Mouse (Mus musculus): ENCODE results near the gene Larp6.

Larp6 gene

DNA sequence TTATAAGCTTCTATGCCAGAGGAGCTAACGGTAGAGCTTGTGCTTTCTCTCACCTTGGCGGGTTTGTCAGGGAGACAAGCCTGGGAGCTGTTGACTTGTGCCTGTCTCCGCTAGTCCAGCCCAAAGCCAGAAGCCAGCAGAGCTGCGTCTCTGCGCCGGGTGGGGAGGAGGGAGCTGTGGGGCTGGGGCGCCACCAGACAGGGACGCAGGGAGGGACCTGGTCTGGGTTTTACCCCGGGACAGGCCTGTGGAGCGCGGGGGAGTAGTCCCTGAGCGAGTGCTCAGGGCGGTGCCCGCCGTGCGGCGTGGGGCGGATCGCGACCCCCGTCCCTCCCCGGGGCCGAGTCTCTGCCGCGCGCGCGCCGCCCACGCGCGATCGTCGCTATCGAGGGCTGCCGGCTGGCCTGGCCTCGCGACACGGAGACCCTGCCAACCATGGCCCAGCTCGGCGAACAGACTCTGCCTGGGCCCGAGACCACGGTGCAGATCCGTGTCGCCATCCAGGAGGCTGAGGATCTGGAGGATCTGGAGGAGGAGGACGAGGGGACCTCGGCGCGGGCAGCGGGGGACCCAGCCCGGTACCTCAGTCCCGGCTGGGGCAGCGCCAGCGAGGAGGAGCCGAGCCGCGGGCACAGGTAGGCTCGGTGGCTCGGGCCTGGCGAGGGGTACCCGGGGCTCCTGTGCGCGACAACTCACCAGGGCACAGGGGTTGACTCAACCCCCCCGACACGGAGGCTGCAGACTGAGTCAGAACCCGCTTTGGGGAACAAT, at the start of gene Larp6:
Larp6 (plus strand) TSS at position 219 of the 771 bp plus-strand sequence.
- DNase-seq (ENCODE audit: low spot score in 2 of 2): peak in 1 of 2 experiments; percentile 48

DNA sequence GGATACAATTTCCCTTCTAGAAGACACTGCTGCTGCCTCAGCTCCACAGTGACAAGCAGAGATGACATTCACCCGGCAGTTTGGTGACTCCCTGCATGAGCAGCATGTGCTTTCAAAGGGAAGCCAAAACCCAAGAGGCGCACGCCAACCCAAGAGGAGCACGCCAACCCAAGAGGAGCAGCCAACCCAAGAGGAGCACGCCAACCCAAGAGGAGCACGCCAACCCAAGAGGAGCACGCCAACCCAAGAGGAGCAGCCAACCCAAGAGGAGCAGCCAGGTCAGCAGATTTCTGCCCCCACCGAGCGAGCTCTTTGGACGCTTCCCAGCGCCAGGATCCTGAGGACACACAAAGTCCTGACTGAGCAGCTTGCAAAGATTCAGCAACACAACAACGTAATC, 48.4 kb upstream of the Larp6 start:
- no peak for DNase-seq (ENCODE audit: low spot score in 2 of 2)

- no peak for DNase-seq (ENCODE audit: low spot score in 2 of 2)
These were observed 47.9 kb upstream of the Larp6 start for GRCm38 (mm10) chr9:60664866-60665265.

DNA sequence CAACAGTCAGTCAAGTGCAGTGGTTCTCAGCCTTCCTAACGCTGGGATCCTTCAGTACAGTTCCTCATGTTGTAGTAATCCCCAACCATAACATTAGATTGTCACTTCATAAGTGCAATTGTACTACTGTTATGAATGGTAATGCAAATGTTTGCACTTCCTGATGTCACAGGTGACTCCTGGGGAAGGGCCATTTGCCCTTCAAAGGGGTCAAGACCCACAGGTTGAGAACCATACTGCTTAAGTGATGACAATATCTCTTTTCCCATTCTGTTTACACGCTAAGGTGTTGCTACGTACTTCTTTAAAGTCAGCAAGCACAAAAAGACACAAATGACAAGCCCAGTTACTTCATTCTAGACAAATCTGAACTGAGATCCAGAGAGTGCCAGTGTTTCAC, 47.3 kb upstream of the Larp6 start:
- no peak for DNase-seq (ENCODE audit: low spot score in 2 of 2)

DNA sequence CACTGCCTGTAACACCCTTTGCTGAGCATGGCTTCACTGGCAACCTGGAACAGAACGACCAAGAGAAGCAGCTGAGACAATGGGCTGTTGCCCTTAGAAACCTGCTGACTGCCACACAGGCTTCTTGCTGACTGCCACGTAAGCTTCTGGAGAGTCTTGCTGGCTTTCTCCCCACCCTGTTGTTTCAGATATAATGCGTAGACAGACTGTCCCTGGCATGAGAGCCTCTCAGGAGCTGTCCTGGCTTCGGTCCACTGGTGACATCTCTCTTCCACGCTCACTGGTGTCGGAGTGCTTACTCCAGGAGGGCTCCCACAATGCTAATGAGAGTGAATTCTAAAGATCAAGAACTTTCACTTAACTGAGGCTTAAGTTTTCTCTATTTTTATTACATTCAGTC, 43.9 kb upstream of the Larp6 start:
- DNase-seq (ENCODE audit: low spot score in 2 of 2): no peak

- peak in 1 of 2 experiments; percentile 33 for DNase-seq (ENCODE audit: low spot score in 2 of 2)
These were observed 40.2 kb upstream of the Larp6 start for GRCm38 (mm10) chr9:60672568-60672967.

- no peak for DNase-seq (ENCODE audit: low spot score in 2 of 2)
These were observed 38.0 kb upstream of the Larp6 start for GRCm38 (mm10) chr9:60674780-60675179.

- DNase-seq (ENCODE audit: low spot score in 2 of 2): peak in 1 of 2 experiments; percentile 49
These were observed 36.4 kb upstream of the Larp6 start for GRCm38 (mm10) chr9:60676429-60676828.

DNA sequence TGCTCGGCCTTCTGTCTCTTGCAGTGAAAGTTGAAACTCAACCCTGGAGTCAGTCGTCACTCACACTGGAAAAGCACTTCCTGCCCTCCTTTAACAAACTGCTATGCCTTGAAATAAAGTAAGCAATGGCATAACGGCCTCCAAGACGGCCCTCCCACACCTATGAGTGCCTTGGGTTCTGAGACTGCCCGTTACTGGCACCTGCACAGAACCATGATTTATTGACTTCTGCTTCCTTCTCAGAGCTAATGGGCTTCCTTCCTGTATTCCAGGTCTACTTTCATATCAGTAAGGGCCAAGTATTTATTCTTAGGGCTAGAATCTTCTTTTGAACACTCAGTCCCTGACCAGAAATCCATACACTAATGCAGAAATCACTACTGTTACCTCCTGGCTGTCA, 33.9 kb upstream of the Larp6 start:
- DNase-seq (ENCODE audit: low spot score in 2 of 2): no peak

DNA sequence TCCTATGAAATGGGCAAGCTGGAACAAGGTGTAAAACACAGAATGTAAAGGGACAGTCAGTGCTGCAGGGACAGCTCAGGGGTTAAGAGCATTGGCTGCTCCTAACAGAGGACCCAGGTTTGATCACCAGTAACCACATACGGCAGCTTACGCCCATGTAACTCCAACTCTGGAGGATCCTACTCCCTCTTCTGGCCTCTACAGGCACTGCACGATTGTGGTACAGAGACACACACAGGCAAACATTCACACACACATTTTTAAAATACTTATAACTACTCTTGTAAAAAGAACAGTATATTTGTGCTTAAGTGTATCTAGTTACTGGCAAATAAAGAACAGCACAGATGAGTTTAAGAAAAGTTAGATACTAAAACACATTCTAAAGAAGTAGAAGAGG, 31.8 kb upstream of the Larp6 start:
- DNase-seq (ENCODE audit: low spot score in 2 of 2): no peak

GRCm38 (mm10) chr9:60682753-60683152, 30.0 kb upstream of the Larp6 start:
- peak in 1 of 2 experiments; percentile 45 for DNase-seq (ENCODE audit: low spot score in 2 of 2)

DNA sequence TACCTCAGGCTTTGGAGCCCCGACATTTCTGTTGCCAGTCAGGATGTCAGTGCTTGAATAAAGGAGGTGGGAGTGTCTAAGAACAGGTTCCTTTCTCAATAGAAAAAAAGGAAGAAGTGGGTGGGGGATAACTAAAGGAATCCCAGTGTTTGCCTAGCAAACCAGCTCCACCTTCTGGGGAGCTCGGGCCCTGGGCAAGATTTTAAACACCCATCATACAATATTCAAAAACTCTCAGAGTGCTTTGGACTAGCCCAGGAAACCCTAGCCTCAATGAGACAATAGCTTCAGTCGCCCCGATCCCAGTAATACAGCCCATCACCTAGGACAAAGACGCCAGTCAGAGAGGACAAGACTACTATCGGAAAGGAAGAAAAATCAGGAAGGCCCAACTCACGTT, 25.4 kb upstream of the Larp6 start:
- peak; percentile 32 to 47 for DNase-seq (ENCODE audit: low spot score in 2 of 2)

- DNase-seq (ENCODE audit: low spot score in 2 of 2): peak; percentile 85 to 87
These were observed 24.9 kb upstream of the Larp6 start, which contains the start of gene Lrrc49 for GRCm38 (mm10) chr9:60687891-60688324. TSS of gene Lrrc49 (minus strand) at chr9:60688158.

GRCm38 (mm10) chr9:60692624-60693023, 20.2 kb upstream of the Larp6 start:
- no peak for DNase-seq (ENCODE audit: low spot score in 2 of 2)

GRCm38 (mm10) chr9:60693986-60694385, 18.8 kb upstream of the Larp6 start:
- no peak for DNase-seq (ENCODE audit: low spot score in 2 of 2)

GRCm38 (mm10) chr9:60696271-60696985, 16.4 kb upstream of the Larp6 start:
- no peak for DNase-seq (ENCODE audit: low spot score in 2 of 2)

- DNase-seq (ENCODE audit: low spot score in 2 of 2): no peak
These were observed 13.1 kb upstream of the Larp6 start for GRCm38 (mm10) chr9:60699581-60700231.

DNA sequence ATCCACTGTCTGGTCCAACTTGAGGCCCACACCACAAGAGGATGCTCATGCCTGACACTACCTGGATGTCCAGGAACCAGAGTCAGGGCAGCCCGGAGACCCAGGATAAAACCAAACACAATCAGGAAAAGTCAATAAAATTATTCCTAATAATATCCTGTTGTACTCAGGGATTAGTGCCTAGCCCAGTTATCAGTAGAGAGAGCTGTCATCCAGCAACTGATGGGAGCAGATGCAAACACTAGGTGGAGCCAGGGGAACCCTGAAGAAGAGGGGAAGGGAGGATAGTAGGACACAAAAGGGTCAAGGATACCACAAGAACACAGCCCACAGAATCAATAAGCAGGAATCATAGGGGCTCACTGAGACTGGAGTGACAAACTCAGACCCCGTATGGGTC, 5.2 kb upstream of the Larp6 start:
- no peak for DNase-seq (ENCODE audit: low spot score in 2 of 2)

DNA sequence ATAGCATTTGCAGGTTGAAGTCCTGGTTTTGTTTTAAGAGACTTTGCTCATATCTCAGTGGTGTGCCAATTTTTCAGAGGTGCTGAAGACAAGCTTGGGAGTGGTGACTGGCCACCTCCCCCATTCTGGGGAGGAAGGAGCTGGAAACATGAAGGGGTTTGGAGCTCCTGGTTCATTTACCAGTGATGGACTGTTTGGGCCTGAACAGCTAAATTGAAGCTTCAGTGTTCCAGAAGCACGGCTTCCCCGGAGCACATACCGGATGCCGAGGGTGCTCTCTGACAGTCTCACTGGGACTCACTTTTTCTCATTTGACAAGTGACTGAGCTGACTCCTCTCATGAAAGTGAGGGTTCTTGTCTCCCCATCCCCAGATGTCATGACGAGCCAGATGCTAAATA, 4.2 kb upstream of the Larp6 start:
- DNase-seq (ENCODE audit: low spot score in 2 of 2): no peak

GRCm38 (mm10) chr9:60709721-60710120, 3.1 kb upstream of the Larp6 start:
- DNase-seq (ENCODE audit: low spot score in 2 of 2): no peak

DNA sequence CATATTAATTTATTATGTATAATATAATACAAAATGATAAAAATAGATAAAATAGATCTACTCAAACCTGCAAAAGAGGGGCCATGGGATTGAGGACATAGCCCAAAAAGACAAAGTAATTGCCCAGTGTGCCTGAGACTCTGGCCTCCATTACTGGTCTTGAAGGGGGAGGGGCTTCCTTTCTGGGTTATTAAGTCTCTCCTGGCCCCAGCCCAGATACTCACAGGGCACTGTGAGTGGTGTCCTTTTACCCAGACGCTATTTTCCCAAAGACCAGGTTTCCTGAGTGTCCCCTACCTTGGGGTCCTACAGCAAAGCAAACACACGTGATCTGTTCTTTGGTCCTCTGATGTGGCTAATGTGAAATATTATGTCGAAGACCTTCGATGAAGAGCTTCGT, 778 bp upstream of the Larp6 start:
- no peak for DNase-seq (ENCODE audit: low spot score in 2 of 2)

DNA sequence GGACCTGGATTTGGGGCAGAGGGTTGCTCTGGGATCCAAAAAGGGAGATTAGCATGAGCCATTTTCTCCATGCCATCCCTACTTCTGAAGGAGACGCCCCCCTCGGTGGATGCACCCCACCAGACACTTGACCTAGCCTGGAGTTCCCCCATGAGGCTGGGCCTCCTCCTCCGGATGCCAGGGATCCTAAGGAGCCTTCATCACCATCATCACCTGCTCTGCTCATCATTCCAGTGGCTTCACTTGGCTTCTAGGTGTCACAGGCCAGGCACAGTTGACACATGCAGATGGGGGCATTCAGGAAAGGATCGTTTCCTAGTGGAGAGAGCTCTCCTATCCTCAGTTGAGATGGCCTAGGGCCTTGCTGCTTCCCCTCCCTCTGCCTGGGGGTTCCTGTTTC, 827 bp downstream of the Larp6 start:
- DNase-seq (ENCODE audit: low spot score in 2 of 2): no peak

- no peak for DNase-seq (ENCODE audit: low spot score in 2 of 2)
These were observed 1.4 kb downstream of the Larp6 start for GRCm38 (mm10) chr9:60714191-60714590.
